Mouse (Mus musculus) megakaryocyte, embryonic 14.5 days (primary cell): Measurements from ENCODE around the gene Klri1.

Experiments used
- FLI1 ChIP-seq: IDR thresholded peaks from 2 replicates; pipeline ENCODE4 v1.6.1; 2012; ENCODE audit warnings: low read length, inconsistent platforms, mixed read lengths
- GATA1 ChIP-seq: IDR thresholded peaks from 3 replicates; pipeline ENCODE4 v1.6.1; 2012; ENCODE audit warnings: mixed read lengths, low read length, inconsistent platforms, borderline replicate concordance

DNA sequence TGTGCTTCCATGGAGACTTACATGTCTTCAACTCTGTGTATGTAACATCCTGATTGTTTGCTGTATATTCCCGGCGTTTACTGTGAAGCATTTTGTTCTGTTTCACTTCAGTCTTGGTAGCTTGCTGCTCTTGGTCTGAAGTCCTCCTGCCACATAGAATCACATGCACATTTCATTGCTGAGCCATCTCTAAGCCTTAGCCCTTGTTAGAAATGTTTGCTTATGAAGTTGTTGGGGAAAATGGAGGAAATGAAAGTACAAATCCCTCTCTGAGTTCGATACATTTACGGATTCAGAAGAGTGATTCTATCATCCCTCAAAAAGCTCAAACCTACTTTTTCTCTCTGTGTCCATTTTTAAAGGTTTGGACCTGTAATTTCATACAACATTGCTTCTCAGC lies at the start of gene Klri1:
- TF ChIP-seq FLI1 (no peak), GATA1 (no peak)
